15 mouse cellular contexts compared by ENCODE assay signal in the genomic region with DNA sequence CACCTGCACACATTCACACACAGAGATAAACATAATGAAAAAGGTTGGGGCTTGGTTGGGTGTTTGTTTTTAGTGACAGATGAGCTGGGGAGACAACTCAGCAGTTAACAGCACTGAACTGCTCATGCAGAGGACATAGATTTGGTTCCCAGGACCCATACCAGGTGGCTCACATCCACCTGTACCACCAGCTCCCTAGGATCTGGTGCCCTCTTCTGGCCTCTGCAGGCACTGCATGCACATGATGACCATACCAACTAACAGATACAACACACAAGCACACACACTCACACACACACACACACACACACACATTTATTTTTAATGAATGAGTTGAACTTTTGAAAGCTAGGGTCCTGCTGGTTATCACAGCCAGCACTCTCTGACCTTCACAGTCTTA. TPM values are rescaled to one million over a fixed set of nuclear protein-coding genes. Genes with fewer than 3 reads are reported as not detected.
DNase-seq lines count a peak whose midpoint lies in the region; ATAC-seq and TF ChIP-seq lines count a peak whose summit lies in the region.
"Had no signal": no experiment of that assay in that cellular context is flagged by ENCODE, and none has a peak within 500 bp of the region (broad histone marks: within the 10 kb centered on the region; RNA-seq: fewer than 3 reads in every experiment).

No protein-coding gene starts in this region.

- H3K4me1 ChIP-seq in intestine, postnatal 0 days (replicated peaks; ENCODE audit: control insufficient read depth, insufficient read depth, low read length) = peaks cover 2% of the 10 kb centered on the region; the same call in 1 of the 2 replicates
- peaks cover 26% of the 10 kb centered on the region for H3K4me1 ChIP-seq in intestine, embryonic 15.5 days (replicated peaks)
- peaks cover 22% of the 10 kb centered on the region for H3K4me1 ChIP-seq in lung, postnatal 0 days (ENCODE audit: insufficient read depth, low read depth, low read length)
- H3K4me1 ChIP-seq in ES-E14 (ENCODE audit: control insufficient read depth in 2 of 2, insufficient read depth in 2 of 2, low read length in 2 of 2, poor library complexity in 1 of 2) = no peaks in the 10 kb centered on the region

- no peak for TF ChIP-seq EP300 in lung, postnatal 0 days (IDR thresholded peaks at IDR 0.05)

- no peaks in the 10 kb centered on the region for H3K27me3 ChIP-seq in intestine, postnatal 0 days (replicated peaks; ENCODE audit: control insufficient read depth, insufficient read depth, low read length)
- no peaks in the 10 kb centered on the region for H3K27me3 ChIP-seq in intestine, embryonic 15.5 days (replicated peaks)
- H3K27me3 ChIP-seq in lung, postnatal 0 days (replicated peaks; ENCODE audit: insufficient read depth, low read length) = no peaks in the 10 kb centered on the region
- H3K27me3 ChIP-seq: hindbrain, embryonic 13.5 days; megakaryocyte, embryonic 14.5 days had no signal

- in situ Hi-C loops in ES-E14 (cut with MboI; ENCODE audit: low sequenced_read_pairs in 2 of 2, unreplicated experiment in 2 of 2) = no loop called here

- H3K9ac ChIP-seq in intestine, postnatal 0 days (ENCODE audit: low read depth, low read length) = no peak overlapping the region
- no peak overlapping the region for H3K9ac ChIP-seq in intestine, embryonic 15.5 days
- no peak overlapping the region for H3K9ac ChIP-seq in lung, postnatal 0 days (replicated peaks; ENCODE audit: low read depth)
- no peak overlapping the region for H3K9ac ChIP-seq in ES-E14 (ENCODE audit: insufficient read depth, low read depth, low read length, poor library complexity, severe bottlenecking)
- H3K9ac ChIP-seq: hindbrain, embryonic 13.5 days had no signal

- peak; percentile 68 for TF ChIP-seq CTCF in intestine, postnatal 0 days (IDR thresholded peaks at IDR 0.05; ENCODE audit: low read depth)
- TF ChIP-seq CTCF in lung, postnatal 0 days (IDR thresholded peaks at IDR 0.05) = peak; percentile 65

- ATAC-seq in intestine, postnatal 0 days = no peak
- ATAC-seq in intestine, embryonic 15.5 days = no peak
- ATAC-seq in lung, postnatal 0 days = no peak
- no peak for ATAC-seq in frontal cortex, adult (ENCODE audit: low TSS enrichment)

- no peaks in the 10 kb centered on the region for H3K9me3 ChIP-seq in intestine, postnatal 0 days (ENCODE audit: control insufficient read depth)
- H3K9me3 ChIP-seq in intestine, embryonic 15.5 days = no peaks in the 10 kb centered on the region
- no peaks in the 10 kb centered on the region for H3K9me3 ChIP-seq in lung, postnatal 0 days (ENCODE audit: low read length)
- H3K9me3 ChIP-seq in ES-E14 (ENCODE audit: control insufficient read depth, insufficient read depth, low read depth, low read length) = no peaks in the 10 kb centered on the region
- H3K9me3 ChIP-seq: hindbrain, embryonic 13.5 days had no signal

- H3K4me2 ChIP-seq in intestine, postnatal 0 days (replicated peaks; ENCODE audit: low read depth) = no peak overlapping the region
- no peak overlapping the region for H3K4me2 ChIP-seq in intestine, embryonic 15.5 days (replicated peaks)
- H3K4me2 ChIP-seq in lung, postnatal 0 days (replicated peaks; ENCODE audit: low read depth, low read length) = no peak overlapping the region
- H3K4me2 ChIP-seq: hindbrain, embryonic 13.5 days had no signal

- H3K36me3 ChIP-seq in intestine, postnatal 0 days (ENCODE audit: control insufficient read depth, insufficient read depth) = peaks cover 12% of the 10 kb centered on the region
- 0 out of 2 replicates have a peak, but pooled peaks cover 9% of the 10 kb centered on the region for H3K36me3 ChIP-seq in intestine, embryonic 15.5 days
- no peaks in the 10 kb centered on the region for H3K36me3 ChIP-seq in lung, postnatal 0 days (ENCODE audit: insufficient read depth, low read length)
- no peaks in the 10 kb centered on the region for H3K36me3 ChIP-seq in ES-E14 (ENCODE audit: control insufficient read depth, insufficient read depth, low read length, poor library complexity, severe bottlenecking)
- H3K36me3 ChIP-seq: hindbrain, embryonic 13.5 days had no signal

- no peak for DNase-seq in lung, postnatal 0 days (ENCODE audit: low spot score)
- DNase-seq in lung, postnatal 10 days = no peak
- DNase-seq in ES-E14 (ENCODE audit: low read depth, low spot score) = peak; percentile 26
- peak; percentile 42 for DNase-seq in naive thymus-derived CD4-positive, alpha-beta T cell, adult 2 months (ENCODE audit: low read depth)
- DNase-seq in right cerebral cortex, adult 18-20 months = no peak
- DNase-seq: cerebellum, adult 18-20 months; gastrocnemius, postnatal 36 days; kidney, adult 9 months; right cerebral cortex, postnatal 14 days; thymus, postnatal 36 days had no signal

- no peak overlapping the region for H3K4me3 ChIP-seq in intestine, postnatal 0 days (ENCODE audit: low read depth, low read length)
- H3K4me3 ChIP-seq in intestine, embryonic 15.5 days (replicated peaks) = no peak overlapping the region
- H3K4me3 ChIP-seq in lung, postnatal 0 days (ENCODE audit: low read depth, low read length) = no peak overlapping the region
- no peak overlapping the region for H3K4me3 ChIP-seq in ES-E14 (ENCODE audit: insufficient read depth in 1 of 2, low read depth in 1 of 2, low read length in 2 of 2, poor library complexity in 1 of 2, severe bottlenecking in 1 of 2)
- H3K4me3 ChIP-seq: hindbrain, embryonic 13.5 days; megakaryocyte, embryonic 14.5 days had no signal

- H3K27ac ChIP-seq in intestine, postnatal 0 days (ENCODE audit: low read depth, low read length) = no peak overlapping the region
- no peak overlapping the region for H3K27ac ChIP-seq in intestine, embryonic 15.5 days
- no peak overlapping the region for H3K27ac ChIP-seq in lung, postnatal 0 days (ENCODE audit: low read length)
- H3K27ac ChIP-seq in ES-E14 (ENCODE audit: insufficient read depth, low read depth, low read length, poor library complexity, severe bottlenecking) = no peak overlapping the region
- H3K27ac ChIP-seq: hindbrain, embryonic 13.5 days had no signal

TF ChIP-seq in ES-E14, 5 proteins besides CTCF, POLR2A, EP300 and RAD21:
- TF ChIP-seq ZC3H11A (IDR thresholded peaks at IDR 0.05; ENCODE audit: borderline replicate concordance, low read depth, low read length) (no peak; the same call in 1 of the 2 replicates), MAFK (IDR thresholded peaks at IDR 0.05; ENCODE audit: insufficient read depth, low read depth, low read length) (no peak)

RNA-seq across cellular contexts. Expression of a gene that starts 48.5 kb away (rescaled TPM):
- polyA plus RNA-seq in intestine, postnatal 0 days (2015; fragmentation: Nextera tagmentation; extraction: Ambion mirVana) = 5.0 and 5.7 TPM in 2 replicates
- polyA plus RNA-seq in intestine, embryonic 15.5 days (2015; fragmentation: Nextera tagmentation; extraction: Ambion mirVana) = 14.8 and 15.3 TPM in 2 replicates
- 11.8 and 12.3 TPM in 2 replicates for polyA plus RNA-seq in lung, postnatal 0 days (2015; fragmentation: Nextera tagmentation; extraction: Ambion mirVana)
- total RNA-seq in ES-E14 (2012; rRNA removed) = 11.6 and 15.2 TPM in 2 replicates

Comparison
In these comparisons a context has a peak if more than half of its experiments do, and no peak if none do; other contexts are left out.
1. DNase-seq: peak in ES-E14 (single experiment) and naive thymus-derived CD4-positive, alpha-beta T cell, adult 2 months (single experiment); none in lung, postnatal 0 days (single experiment), lung, postnatal 10 days (single experiment) and right cerebral cortex, adult 18-20 months (single experiment).